Mouse (Mus musculus): ENCODE data around the gene H2-M10.1.

- no peak for TF ChIP-seq CTCF (IDR thresholded peaks at IDR 0.05; ENCODE audit: extremely low read depth, insufficient read length, insufficient replicate concordance, low read depth, low read length)
- TF ChIP-seq POLR2A (IDR thresholded peaks at IDR 0.05; ENCODE audit: low read depth, low read length), result no peak
Measured at GRCm38 (mm10) chr17:36309293-36309692, 16.7 kb downstream of the H2-M10.1 start.
